Mouse (Mus musculus): ENCODE data around the gene Klrc1. TPM values are rescaled to one million over a fixed set of nuclear protein-coding genes. Genes with fewer than 3 reads are reported as not detected.
"Not testable (repeated sequence)": the region's sequence is repeated elsewhere in the genome, so short reads cannot be mapped to it uniquely, and the experiment has no call there.

The Klrc1 gene
- total RNA-seq (2021), result under 1 TPM in 1 of 2 experiments, not detected in 1; 0.14 TPM
- long read RNA-seq, experiment 1, result 0 reads
- long read RNA-seq, experiment 2, result 0 reads

DNA sequence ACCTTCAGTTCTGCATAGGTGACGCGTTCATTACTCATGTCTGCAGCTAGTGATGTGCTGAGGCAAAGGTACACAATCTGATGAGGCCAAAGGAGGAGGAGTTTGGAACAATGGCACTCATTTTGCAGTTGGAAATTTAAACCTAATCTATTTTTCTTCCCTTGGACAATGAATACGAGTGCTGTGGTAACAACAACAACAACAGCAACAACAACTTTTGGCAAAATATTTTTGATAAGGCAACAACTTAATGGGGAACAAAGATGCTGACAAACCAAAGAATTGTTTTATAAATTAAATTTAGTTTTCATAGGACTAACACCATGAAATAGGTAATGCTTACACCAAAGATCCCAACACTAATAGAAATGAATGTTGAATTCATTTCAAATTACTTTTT lies at the start of gene Klrc1:
Gene Klrc1 (minus strand): TSS at position 101 of the 400 bp plus-strand sequence.
- DNase-seq (ENCODE audit: low spot score in 2 of 2), result no peak

DNA sequence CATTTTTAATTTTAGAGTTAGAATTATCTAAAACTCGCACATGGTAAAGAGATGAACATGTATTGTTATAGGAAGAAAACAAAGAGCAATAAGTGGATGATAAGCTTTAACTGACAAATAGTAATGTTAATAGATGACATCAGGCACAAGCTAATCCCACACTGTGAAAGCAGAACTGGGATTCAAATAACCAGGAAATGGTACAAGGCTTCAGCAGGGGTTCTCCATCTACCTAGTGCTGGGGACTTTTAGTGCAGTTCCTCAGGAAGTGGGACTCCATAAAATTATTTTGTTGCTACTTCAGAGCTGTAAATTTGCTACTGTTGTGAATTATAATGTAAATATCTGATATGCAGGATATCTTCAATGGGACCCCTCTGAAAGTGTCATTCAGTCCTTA lies 48.5 kb upstream of the Klrc1 start:
- DNase-seq (ENCODE audit: low spot score in 2 of 2), result no peak

DNA sequence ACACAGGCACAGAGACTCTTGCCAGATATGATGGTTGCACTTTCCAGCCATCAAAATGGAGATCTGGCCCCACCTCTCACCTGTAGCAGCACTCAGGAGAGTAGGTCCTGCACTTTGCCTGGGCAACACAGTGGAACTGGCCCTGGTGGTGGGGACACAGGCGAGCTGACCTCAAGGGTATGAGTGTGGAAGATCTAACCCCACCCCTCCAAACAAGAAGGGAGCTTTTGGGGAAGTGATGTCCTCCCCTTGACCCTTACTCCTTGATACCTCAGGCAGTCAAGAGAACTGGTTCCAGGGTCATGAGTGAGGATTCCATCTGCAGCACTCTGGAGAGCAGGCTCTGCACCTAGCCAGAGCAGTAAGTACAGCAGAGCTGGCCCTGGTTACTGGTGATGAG lies 42.6 kb upstream of the Klrc1 start:
- no peak for DNase-seq (ENCODE audit: low spot score in 2 of 2)

DNA sequence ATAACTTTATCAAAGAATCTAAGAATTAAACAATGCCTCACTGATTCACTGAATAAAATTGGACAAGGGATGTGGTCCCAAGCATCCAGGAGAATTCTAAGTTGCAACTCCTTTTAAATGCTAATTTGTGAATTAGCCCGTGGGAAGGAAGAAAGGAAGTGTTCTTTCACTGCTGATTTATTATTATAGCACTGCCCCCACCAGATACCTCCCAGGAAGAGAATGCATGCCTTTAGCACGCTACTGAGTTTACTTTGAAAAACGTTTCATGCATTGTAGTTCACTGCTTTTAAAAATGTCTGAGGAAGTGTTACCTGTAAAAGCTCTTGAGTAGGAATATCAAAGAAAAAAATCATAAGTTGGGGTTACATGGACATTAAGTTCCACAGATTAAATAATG lies 41.7 kb upstream of the Klrc1 start:
- no peak for DNase-seq (ENCODE audit: low spot score in 2 of 2)

DNA sequence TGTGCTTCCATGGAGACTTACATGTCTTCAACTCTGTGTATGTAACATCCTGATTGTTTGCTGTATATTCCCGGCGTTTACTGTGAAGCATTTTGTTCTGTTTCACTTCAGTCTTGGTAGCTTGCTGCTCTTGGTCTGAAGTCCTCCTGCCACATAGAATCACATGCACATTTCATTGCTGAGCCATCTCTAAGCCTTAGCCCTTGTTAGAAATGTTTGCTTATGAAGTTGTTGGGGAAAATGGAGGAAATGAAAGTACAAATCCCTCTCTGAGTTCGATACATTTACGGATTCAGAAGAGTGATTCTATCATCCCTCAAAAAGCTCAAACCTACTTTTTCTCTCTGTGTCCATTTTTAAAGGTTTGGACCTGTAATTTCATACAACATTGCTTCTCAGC lies 38.3 kb upstream of the Klrc1 start, which contains the start of gene Klri1:
Gene Klri1 (minus strand): TSS at position 101 of the 400 bp plus-strand sequence.
- DNase-seq (ENCODE audit: low spot score in 2 of 2), result no peak

DNA sequence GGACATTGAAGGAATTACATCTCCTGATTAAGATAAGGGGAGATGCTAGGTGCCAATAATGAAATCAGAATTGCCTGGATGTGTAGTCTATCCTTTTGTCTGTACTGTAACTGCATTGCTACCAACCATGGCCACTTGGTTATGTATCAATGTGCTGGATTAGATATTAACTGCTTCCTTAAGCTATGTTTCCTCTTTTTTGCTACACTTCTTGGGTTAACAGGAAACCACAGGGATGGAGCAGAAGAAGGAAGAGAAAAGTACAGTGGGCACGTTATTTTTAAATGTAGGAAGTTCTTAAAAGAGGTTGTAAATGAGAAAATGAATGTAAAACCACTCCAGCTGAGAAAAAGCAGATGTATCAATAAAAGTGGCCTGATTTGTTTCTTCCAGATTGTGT lies 34.8 kb upstream of the Klrc1 start:
- no peak for DNase-seq (ENCODE audit: low spot score in 2 of 2)

DNA sequence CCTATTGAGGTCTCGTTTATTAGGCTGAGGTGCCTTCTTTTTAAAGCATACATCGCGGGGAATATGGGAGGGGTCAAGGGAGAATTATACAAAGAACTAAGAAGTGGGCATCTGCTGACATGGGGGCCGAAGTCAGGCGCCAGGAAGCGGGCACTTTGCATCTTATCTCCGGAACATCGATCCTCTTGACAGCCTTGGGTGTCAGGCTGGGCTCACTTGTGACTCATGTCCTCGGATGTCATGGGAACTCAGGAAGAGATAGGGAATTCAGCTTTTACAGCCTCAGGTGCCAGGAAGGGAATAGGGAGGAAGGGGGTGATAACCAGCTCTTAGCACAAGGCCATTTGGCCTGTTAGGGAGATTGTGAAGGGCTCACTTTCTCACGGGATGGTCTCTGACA lies 12.7 kb upstream of the Klrc1 start:
- not testable (repeated sequence) for DNase-seq (ENCODE audit: low spot score in 2 of 2)

DNA sequence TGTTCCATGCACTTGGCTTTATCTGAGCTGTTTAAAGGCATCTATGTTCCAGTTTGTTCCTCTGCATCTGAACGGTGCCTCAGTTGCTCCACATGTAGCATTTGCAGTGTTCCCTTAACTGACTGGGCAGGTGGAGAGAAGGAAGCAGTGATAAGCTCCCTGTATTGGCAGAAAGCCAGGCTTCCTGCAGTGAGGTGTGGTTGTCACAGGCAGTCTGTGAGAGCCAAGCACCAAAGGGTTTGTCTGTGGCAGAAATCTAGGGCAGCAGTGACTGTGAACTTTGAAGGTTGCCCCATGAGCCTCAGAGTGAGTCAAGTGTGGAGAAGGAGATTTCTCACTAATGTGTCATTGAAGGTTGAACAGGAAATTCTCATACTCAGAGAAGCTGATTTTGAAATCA lies 1.6 kb upstream of the Klrc1 start:
- DNase-seq (ENCODE audit: low spot score in 2 of 2), result no peak

DNA sequence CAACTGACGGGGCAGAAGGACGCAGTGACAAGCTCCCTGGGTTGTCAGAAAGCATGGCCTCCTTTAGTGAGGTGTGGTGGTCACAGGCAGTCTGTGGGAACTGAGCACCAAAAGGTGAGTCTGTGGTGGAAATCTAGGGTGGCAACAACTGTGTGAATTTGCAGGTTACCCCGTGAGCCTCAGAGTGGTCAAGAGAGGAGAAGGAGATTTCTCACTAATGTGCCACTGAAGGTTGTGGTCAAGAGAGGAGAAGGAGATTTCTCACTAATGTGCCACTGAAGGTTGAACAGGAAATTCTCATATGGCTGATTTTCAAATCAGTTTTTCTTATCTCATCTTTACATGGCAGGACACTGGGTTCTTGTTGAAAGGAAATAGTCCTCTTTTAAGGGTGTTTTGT lies 17.5 kb downstream of the Klrc1 start:
- DNase-seq (ENCODE audit: low spot score in 2 of 2), result not testable (repeated sequence)

DNA sequence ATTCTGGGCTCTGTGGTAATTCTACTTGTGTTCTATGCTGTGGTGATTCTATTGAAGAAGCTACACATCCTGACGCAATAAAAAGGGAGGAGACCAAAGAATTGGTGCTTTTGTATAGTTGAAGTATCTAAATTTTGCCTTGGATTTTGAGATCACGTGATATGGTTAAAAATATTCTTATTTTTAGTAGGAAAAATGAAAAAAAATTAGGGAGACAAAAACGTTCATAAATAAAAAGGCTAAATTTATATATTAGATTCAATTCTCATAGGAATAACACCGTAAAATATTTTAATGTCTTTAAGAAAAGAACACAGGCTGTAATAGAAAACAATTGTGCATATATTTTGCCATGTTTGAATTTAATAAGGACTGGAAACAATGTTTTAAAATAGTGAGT lies 18.2 kb downstream of the Klrc1 start, which contains the start of gene Klrc2:
Gene Klrc2 (minus strand): TSS at position 101 of the 400 bp plus-strand sequence.
- not testable (repeated sequence) for DNase-seq (ENCODE audit: low spot score in 2 of 2)

DNA sequence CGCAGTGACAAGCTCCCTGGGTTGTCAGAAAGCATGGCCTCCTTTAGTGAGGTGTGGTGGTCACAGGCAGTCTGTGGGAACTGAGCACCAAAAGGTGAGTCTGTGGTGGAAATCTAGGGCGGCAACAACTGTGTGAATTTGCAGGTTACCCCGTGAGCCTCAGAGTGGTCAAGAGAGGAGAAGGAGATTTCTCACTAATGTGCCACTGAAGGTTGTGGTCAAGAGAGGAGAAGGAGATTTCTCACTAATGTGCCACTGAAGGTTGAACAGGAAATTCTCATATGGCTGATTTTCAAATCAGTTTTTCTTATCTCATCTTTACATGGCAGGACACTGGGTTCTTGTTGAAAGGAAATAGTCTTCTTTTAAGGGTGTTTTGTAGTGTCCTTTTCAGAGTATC lies 34.7 kb downstream of the Klrc1 start:
- not testable (repeated sequence) for DNase-seq (ENCODE audit: low spot score in 2 of 2)

DNA sequence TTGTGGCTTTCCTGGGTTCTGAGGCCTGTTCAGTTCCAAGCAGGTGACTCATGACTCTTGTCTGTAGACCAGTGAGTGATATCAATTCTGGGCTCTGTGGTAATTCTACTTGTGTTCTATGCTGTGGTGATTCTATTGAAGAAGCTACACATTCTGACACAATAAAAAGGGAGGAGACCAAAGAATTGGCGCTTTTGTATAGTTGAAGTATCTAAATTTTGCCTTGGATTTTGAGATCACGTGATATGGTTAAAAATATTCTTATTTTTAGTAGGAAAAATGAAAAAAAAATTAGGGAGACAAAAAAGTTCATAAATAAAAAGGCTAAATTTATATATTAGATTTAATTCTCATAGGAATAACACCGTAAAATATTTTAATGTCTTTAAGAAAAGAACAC lies 35.5 kb downstream of the Klrc1 start, which contains the start of gene Klrc3:
Gene Klrc3 (minus strand): TSS at position 101 of the 400 bp plus-strand sequence.
- not testable (repeated sequence) for DNase-seq (ENCODE audit: low spot score in 2 of 2)

DNA sequence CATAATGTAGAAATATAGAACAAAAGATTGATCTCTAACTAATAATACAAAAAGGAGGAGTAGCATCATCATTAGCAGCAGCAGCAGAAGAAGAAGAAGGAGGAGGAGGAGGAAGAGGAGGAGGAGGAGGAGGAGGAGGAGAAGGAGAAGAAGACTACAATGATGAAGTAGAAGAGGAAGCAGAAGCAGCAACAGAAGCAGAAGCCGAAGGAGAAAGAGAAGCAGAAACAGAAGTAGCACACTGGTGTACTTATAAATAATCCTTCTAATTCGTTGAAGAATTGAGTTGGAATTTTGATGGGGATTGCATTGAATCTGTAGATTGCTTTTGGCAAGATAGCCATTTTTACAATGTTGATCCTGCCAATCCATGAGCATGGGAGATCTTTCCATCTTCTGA lies 47.7 kb downstream of the Klrc1 start:
- not testable (repeated sequence) for DNase-seq (ENCODE audit: low spot score in 2 of 2)

DNA sequence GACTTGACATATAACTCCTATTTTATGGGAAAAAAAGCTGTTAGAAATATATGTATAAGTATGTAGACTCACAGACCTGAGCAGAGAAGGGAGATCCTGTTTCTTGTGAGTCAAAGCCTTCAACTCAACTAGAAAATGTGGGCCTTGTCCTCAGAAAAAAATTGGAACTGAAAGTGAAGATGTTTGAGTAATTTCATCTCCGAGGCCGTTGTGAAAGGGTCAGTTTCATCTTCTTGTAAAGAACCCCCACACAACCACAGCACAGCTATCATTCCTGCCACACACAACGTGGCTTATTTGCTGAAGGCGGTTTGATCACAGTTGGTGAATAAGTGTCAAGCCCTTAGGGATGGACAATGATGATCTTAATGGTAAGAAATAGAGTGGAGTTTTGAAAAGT lies 55.0 kb downstream of the Klrc1 start, which contains the start of gene Klrk1:
Gene Klrk1 (minus strand): TSS at position 130 of the 400 bp plus-strand sequence.
- DNase-seq (ENCODE audit: low spot score in 2 of 2), result no peak

Small RNA genes within 50 kb of the gene (microRNA-seq; reads per million reads assigned to microRNA genes)
- not detected for gene Mir680-1

Other genes starting within 250 kb of the Klrc1 start
- 10 to 100 TPM in 1 of 2 experiments, 1 to 10 TPM in 1; 9.2 to 11.1 TPM for gene Clec1a, start 227.0 kb downstream of the Klrc1 start, total RNA-seq (2021)
- under 1 TPM; 0.36 to 0.65 TPM for gene Olr1, start 171.8 kb downstream of the Klrc1 start, total RNA-seq (2021)
- 10 to 100 TPM in 1 of 2 experiments, under 1 TPM in 1; 0.96 to 31.1 TPM for gene Tmem52b, start 166.4 kb downstream of the Klrc1 start, total RNA-seq (2021)
- gene Gabarapl1, start 145.8 kb downstream of the Klrc1 start, total RNA-seq (2021), result 100 to 1,000 TPM; 135 to 141 TPM
- not detected for gene Klre1, start 101.1 kb downstream of the Klrc1 start, total RNA-seq (2021)
- gene Klrd1, start 87.2 kb downstream of the Klrc1 start, total RNA-seq (2021), result 1 to 10 TPM in 1 of 2 experiments, under 1 TPM in 1; 0.56 to 1.1 TPM
- under 1 TPM; 0.25 to 0.34 TPM for gene Klrk1, start 55.1 kb downstream of the Klrc1 start, total RNA-seq (2021)
- not detected for gene Klrc3, start 35.6 kb downstream of the Klrc1 start, total RNA-seq (2021)
- gene Klrc2, start 18.3 kb downstream of the Klrc1 start, total RNA-seq (2021), result not detected
- not detected for gene Klri1, start 38.2 kb upstream of the Klrc1 start, total RNA-seq (2021)
- not detected for gene Klri2, start 61.5 kb upstream of the Klrc1 start, total RNA-seq (2021)
- not detected for gene Gm156, start 105.3 kb upstream of the Klrc1 start, total RNA-seq (2021)
- gene Gm17631, start 183.7 kb upstream of the Klrc1 start, total RNA-seq (2021), result not detected
- under 1 TPM in 1 of 2 experiments, not detected in 1; 0.25 TPM for gene Klra17, start 197.7 kb upstream of the Klrc1 start, total RNA-seq (2021)
- gene Klra5, start 238.7 kb upstream of the Klrc1 start, total RNA-seq (2021), result not detected

All from adrenal gland, postnatal 4 days (tissue).